Mouse (Mus musculus) embryo, embryonic 10 days (tissue): ENCODE measurements at regions not wholly inside any gene's neighbourhood (a gene's known extent, or its start where the extent isn't known, plus 50 kb on each side); places are given as distances from the start of the nearest gene placed in this dataset.

Source experiments
- DNase-seq: peaks from one replicate; pipeline ENCODE4 v3.0.0-alpha.2; 2015; ENCODE audit warnings: low spot score

GRCm38 (mm10) chr12:61146695-61147094, 376.3 kb upstream of the Lrfn5 start:
- DNase-seq = no peak

- DNase-seq = peak; percentile 63
Observed at GRCm38 (mm10) chr12:61175331-61175730, 347.6 kb upstream of the Lrfn5 start.
